Mouse (Mus musculus) right cerebral cortex, postnatal 10 days (tissue): ENCODE measurements around the gene Pih1d1.
"Not testable (repeated sequence)": the region's sequence is repeated elsewhere in the genome, so short reads cannot be mapped to it uniquely, and the experiment has no call there.

Experiments used
- DNase-seq, 2 experiments: peaks; one replicate each; pipeline ENCODE4 v3.0.0; 2021; ENCODE audit warnings: low spot score in 2 of 2

Pih1d1 gene

DNA sequence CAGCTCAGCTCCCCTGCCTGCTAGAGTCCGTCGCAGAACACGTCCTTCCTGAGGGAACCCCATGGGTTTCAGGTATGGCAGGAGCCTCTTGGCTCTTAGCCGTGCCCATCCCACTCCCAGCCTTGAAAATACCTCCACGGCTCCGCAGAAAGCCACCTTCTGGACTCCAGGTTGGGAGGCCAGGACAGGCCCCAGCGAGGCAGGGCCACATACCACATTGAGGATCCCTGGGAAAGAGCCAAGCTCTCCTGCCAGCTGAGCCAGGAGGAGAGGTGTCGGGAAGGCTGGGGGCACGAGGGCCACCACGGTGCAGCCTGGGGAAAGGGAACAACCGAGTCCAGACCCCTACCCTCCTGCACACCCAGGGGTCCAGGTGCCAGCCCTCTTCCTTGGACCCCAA, 6.8 kb upstream of the Pih1d1 start:
- DNase-seq, result no peak

DNA sequence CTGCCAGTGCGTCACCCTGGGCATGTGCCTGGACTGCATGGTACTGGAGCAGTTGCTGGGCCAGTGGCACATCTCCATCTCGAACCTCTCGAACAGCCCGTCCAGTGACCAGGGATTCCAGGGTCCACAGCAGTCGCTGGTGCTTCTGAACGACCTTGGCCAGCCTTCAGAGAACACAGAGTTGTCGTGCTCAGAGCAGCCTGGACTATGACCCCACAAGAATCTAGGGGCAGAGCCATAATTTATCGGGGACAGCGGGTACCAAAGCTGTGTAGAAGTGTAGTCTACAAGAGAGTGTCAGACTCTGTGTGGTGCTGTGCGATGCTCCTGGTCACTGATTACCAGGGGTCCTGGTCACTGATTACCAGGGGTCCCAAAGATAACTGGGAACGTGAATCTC, 6.2 kb upstream of the Pih1d1 start:
- DNase-seq, result no peak

DNA sequence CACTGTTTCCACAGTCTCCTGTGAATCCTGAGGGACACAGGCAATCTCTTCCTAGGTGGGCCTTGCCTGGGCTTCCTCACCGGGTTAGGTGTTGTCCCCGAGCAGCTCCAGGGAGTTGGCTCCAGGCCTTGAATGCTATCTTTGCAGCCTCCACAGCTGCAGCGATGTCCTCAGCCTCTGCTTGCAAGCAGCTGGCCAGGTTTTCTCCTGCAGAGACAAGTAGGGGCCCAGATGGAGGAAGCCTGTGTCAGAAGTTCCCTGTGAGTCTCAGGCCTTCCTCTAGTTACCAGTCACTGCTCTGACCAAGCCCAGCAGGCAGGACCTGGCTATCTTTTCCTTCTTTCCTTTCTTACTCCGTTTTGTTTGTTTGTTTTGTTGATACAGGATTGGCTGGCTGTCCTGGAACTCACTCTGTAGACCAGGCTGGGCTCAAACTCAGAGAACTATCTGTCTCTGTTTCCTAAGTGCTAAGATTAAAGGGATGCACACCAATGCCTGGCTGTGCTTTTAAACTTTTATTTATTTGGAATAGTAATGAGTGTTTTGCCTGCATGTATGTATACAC, 5.5 kb upstream of the Pih1d1 start:
- DNase-seq, result no peak

DNA sequence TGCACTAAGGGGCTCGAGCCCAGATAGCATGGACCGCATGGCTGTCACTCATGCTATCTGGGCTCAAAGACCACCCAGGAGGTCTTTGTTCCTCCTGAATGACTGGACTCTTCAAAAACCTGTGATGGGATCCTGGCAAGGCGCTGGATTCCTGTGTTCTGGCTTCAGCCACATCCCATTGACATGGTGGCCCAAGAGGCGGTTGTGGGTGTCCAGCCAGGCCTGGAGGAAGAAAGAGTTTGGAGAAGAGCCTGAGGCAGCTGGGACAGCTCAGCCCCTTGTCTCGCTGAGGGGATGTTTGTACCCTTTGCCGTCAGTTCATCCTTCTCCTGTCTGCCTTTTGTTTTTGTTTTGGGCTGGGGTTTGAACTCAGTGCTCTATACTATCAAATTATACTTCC, 4.6 kb upstream of the Pih1d1 start:
- DNase-seq, result no peak

DNA sequence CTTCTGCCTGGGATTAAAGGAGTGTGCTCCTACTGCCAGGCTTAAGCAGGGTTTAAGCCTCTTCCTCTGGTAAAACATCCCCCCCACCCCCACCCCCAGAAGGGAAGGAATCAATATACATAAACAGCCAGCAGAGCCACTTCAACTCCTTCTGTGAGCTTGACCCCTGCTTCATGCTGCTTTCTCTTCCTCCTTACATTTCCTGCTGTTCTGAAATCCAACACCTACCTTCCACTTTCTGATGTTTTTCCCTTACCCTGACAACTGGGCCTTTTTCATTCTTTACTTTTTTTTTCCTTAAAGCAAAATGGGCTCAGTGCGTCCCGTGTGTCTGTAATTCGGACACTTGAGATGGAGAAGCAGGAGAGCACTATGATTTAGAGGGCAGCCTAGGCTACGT, 3.8 kb upstream of the Pih1d1 start:
- DNase-seq, result no peak

DNA sequence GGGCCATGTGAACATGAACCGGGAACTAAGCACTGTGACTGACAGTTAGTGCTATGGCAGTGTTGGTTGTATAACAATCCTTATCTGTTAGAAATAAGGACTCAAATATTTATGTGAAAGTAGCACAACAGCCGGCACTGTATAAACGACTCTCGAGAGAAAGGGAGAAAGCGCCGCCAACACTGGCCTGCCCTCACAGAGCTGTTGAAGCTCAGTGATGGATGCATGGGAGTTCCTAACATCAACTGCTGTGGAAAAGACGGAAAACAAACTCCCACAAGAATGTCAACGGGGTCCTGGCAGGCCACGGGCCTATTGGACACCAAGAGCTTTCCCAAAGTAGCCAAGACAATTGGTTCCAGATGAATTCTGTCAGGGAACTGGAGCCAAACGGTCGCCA, 2.8 kb upstream of the Pih1d1 start:
- DNase-seq, result no peak

DNA sequence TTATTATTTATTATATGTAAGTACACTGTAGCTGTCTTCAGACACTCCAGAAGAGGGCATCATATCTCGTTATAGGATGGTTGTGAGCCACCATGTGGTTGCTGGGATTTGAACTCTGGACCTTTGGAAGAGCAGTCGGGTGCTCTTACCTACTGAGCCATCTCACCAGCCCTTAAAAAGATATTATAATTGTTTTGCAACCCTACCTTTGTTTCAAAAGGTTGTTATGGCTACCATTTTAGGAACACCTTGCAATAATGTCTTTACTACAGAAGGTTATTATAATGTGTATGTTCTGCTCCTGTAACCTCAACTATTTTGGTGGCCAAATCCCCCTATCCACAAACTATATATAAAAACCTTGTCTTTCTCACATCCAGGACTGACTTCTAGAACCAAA, 1.1 kb upstream of the Pih1d1 start:
- not testable (repeated sequence) for DNase-seq

DNA sequence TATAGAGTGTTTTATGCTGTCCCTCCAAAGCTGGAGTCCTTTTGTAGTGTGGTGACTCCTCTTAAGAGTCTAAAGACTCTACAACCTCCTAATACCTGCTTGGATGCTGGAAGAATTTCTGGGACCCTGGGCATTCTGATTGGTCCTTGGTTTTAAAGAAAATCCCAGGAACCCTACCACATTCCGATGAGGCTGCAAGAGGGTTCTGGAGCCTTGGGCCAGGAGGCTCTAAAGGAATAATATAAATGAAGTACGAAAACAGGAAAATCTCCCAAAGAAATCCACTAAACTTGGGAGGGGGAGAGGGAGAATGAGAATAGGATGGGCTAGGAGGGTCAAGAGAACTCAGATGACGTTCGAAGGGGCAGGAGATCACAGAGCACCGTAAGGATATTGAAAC, 517 bp upstream of the Pih1d1 start:
- DNase-seq, result no peak

DNA sequence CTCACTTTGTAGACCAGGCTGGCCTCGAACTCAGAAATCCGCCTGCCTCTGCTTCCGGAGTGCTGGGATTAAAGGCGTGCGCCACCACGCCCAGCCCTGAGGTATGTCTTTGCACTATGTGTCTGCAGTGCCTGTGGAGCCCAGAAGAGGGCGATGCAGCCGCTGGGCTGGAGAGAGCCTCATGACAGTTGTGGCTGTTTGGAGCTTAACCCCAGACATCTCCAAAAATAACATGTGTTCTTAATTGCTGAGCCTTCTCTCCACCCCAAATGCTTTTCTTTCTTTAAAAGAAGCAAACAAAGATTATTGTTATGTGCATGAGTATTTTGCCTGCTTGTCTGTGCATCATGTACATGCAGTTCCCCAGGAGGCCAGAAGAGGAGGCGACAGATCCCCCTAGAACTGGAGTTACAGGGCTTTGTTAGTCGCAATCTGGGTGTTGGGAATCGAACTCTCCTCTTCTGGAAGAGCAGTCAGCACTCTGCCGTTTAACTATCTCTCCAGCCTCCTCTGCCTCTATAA, 951 bp downstream of the Pih1d1 start:
- DNase-seq, result peak; percentile 71 to 72

DNA sequence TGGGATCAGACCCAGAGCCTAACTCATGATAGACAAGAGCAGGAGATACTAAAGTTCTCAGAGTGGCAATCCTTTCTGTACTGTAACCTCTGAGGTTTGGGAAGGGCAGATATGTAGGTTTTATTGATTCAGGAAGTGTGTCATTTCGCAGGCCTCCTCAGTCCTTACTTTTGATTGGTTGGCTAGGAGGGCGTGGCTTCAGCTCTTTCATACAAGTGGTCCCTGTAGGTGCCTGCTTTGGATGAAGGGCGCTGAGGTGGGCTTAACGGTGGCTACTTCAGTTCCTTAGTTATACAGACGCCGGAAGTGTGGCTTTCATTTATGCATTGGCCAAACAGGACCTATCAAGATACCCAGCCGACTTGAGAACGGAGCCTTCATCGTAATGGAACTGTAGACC, 1.5 kb downstream of the Pih1d1 start:
- DNase-seq, result peak in 1 of 2 experiments; percentile 41

DNA sequence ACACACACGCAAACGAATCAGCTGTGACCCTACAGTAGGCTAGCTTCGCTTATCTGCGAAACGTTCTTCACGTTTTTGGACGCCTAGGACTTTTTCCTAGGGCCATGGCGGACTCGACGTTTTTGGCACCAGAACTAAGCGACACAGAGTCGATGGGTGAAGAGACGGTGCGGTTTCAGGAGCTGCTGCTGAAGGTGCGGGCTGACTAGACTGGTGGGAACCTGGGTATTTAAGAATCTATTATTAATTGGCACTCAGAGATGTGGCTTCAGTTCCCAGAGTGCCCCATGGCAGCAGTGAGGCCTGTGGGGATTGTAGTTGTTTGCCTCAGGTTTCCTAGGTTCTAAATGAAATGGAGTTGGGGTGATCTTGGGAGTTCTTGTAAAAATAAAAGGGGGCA, 2.1 kb downstream of the Pih1d1 start:
- no peak for DNase-seq

DNA sequence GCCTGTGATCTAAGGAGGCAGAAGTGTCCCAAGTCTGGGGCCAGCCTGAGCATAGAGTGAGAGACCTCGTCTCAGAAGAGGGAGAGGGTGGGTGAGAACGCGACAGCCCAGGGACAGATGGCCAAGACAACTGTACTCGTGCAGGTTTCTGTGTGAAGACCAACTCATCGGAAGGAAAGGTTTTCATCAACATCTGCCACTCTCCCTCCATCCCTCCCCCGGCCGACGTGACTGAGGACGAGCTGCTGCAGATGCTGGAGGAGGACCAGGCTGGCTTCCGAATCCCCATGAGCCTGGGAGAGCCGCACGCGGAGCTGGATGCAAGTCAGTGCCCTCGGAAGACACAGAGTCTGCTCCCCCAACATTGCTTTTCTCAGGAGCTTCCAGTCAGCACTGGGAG, 3.4 kb downstream of the Pih1d1 start:
- peak in 1 of 2 experiments; percentile 56 for DNase-seq

DNA sequence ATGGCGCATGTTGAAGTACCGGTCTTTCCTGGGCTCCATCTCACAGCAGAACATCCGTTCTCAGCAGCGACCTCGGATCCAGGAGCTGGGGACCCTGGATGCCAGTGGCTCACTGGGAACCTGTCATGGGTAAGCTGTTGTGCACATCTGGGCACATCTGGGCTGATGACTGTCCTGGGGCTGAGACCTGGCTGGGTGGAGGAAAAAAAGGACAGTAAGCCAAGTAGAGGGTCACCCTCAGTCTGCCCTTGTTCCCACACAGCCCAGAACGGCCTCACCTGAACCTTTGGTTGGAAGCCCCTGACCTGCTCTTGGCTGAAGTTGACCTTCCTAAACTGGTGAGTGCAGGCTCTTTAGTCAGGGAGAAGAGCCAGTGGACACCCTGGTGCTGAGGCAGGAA, 4.9 kb downstream of the Pih1d1 start:
- peak in 1 of 2 experiments; percentile 32 for DNase-seq

DNA sequence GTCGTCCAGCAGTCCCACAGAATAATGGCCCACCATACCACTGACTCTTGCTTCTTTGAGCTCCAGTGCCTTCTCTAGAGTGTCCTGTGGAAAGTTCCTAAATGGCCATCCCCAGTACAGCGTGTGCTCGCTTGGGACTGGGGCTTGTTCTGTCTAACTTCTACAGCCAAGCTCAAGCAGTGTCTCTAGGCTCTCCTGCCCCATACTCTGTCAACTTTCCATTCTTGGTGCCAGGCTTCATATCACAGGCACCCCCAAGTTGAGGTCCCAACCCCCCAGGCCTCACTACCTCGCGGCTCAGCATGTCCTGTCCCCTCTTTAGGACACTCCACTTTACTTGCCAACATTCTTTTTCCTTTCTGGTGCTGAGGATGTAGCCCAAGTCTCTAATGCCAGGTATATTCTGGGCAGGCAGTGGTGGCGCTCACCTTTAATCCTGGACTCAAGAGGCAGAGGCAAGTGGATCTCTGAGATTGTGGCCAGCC, 6.3 kb downstream of the Pih1d1 start:
- no peak for DNase-seq

DNA sequence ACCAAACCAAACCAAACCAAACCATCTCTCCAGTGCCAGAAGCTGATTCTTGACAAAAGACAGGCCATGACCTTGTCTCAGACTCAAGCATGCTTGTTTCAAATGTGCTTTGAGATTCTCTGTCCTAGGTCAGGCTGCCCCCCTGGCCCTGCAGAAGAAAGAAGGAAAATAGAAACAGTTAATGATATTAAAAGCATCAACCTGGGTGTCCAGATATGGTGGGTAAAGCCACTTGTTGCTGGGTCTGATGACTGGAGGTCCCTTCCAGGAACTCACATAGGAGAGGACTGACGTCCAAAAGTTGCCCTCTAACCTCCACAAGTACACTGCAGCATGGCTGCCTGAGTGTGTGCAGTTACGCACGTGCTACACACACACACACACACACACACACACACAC, 6.8 kb downstream of the Pih1d1 start:
- no peak for DNase-seq

DNA sequence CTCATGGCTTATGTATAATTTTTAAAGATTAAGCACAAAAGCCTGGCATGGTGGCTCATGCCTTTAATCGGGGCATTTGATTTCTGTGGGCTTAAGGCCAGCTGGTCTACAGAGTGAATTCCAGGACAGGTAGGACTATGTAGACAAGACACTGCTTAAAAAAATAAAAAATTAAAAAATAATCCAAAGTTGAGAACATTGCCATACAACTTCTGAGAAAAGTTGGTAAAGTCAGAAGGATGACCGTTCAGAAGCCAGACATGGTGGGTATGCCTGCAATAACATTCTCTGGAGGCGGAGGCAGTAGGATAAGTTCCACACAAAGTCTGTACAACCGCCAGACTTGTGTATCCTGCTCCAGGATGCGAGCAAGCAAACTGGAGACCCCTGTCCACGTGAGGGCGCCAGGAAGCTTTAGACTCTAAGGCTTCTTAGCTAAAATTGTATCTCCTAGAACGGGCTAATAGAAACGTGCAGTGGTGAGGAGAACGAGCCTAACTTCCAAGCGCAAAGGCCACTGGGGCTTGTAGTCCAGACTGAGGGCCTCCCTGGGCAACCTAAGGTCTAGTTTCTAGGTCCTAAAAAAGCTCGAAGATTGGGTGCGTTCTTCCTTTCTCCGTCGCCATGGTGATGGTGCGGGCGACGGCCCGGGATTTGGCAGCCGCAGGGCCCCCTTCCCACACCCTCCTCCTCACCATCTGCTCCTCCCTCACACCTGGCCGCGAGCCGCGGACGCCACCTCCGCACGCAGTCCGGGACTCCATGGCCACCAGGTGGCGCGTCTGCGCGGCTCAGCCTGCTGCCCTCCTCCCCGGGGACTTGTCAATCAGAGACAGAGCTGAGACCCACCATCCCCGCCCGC, 7.7 kb downstream of the Pih1d1 start:
- peak; percentile 95 to 97 for DNase-seq

DNA sequence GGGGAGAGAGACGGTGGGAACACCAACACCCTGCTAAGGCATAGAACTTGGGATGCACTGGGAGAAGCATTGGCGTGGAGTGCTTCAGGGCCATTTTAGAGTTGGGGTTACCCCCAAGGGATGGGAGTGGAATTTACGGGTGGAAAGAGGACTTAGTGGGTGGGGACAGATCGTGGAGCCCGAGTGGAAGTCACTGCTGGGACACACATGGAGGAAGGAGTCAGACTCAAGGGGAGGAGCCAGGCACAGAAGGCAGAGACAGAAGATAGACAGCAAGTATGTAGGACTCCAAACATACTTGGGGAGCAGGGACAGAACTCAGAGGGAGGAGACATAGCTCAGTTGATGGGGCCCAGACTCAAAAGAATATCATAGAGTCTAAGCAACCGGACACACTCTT, 8.4 kb downstream of the Pih1d1 start:
- peak in 1 of 2 experiments; percentile 58 for DNase-seq

DNA sequence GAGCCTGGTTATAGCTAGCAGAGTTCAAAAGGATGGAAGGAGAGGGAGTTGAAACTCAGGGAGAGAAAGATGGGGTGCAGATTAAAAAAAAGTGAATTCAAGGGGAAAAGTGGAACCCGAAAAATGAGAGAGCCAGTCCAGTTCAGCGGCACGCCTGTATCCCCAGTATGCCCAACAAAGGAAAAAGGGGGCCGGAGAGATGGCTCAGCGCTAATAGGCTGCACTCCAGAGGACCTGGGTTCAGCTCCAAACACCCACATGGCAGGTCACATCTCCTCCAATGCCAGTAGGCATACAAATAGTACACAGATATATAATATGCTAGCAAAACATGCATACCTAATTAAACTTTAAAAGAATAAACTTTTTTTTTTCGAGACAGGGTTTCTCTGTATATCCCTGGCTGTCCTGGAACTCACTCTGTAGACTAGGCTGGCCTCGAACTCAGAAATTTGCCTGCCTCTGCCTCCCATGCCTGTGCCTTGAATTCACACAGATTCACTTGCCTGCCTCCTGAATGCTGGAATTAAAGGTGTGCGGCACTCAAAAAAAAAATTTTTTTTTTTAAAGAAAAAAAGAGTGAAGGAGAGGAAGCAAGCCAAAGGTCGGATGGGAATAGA, 9.0 kb downstream of the Pih1d1 start:
- DNase-seq, result no peak

DNA sequence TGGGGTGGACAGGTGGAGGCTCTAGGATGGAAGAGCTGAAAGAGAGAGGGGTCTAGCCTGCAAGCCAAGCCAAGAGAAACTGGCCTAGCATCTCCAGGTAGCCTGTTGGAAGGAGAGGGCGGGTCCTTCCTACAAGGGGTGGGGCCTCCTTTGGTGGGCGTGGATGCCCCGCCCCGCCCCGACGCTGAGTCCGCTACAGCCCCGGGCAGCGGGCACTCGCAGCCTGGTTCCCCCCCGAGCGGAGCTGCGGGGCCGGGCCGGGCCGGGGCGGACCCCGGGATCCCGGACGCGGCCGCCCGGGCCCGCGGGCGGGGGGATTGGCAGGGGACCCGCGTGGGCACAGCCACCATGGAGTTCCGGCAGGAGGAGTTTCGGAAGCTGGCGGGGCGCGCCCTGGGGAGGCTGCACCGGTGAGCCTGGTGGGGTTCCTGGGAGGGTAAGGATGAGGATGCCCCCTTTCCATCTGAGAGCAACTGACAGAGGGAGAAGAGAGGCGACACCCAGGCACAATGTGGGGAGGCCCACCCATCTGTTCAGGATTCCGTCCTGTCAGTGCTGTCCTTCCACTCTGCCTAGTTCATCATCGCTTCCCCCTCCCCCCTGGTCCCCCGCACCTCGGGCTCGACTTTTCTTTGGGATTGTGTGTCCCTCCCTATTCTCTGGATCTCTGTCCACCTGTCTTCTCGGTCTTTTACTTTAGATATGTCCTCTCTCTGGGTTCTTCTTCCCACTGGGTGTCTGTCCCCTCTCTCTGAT, 9.8 kb downstream of the Pih1d1 start, which contains the start of gene Slc17a7:
Slc17a7 (plus strand) TSS at position 215 of the 756 bp plus-strand sequence.
- peak in 1 of 2 experiments; percentile 60 for DNase-seq

DNA sequence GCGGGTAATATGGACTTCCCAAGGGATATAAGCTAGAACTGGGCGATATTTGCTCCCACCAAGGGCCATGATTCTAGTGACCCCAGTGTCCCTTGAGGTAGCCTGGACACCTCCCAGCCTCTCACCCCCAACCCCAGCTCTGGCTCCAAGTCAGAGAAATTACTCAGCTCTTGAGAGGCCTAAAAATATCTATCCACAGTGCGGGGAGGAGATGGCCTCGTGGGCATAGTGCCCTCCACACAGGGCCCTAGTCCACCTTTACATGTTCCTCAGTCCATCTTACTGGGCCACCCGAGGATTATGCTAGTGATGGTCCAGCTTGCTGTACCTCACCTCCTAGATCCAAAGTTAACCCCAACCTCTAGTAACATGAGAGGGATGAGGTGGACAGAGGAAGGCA, 10.7 kb downstream of the Pih1d1 start:
- peak in 1 of 2 experiments; percentile 46 for DNase-seq

DNA sequence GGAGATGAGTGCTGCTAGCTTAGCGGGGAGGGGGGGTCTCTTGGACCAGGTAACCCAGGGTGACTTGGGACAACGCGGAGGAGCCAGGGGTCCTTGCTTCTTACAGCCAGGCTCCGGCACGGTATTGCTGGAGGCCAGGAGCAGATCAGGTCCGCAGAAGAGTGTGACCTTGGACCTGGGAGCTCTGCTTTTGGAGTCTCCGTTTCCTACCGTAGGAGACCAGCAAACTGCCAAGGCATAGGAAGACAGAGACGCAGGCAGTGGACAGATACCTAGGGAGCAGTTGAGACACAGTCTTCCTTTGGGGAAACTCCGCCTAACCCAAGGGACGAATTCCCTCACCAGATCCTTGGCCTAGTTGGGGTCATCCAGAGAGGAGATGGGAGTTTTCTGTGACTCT, 11.6 kb downstream of the Pih1d1 start:
- DNase-seq, result no peak

DNA sequence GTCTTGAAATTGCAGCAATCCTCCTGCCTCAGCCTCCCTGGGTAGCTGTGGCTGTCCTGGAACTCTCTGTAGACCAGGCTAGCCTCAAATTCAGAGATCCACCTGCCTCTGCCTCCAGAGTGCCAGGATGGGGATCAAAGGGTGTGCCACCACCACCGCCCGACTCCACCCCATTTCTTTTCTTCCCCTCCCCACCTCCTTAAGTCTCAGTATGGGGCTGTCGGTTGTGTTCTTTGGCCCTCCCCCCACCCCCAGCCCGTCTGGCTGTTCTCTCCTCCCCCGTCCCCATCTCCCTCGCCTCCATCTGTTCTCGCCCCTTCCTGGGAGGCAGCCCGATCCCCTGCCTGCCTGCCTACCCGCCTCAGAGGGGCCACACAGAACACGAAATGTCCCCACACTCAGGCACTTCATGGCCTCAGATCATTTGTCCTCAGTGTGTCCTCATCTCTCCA, 12.9 kb downstream of the Pih1d1 start:
- DNase-seq, result peak in 1 of 2 experiments; percentile 69
